Mouse (Mus musculus): ENCODE data around the gene Vstm5.
"Not testable (repeated sequence)": the region's sequence is repeated elsewhere in the genome, so short reads cannot be mapped to it uniquely, and the experiment has no call there.

Vstm5 gene

GRCm38 (mm10) chr9:15261980-15262379, 23.1 kb downstream of the Vstm5 start:
- no peak for DNase-seq (ENCODE audit: low spot score in 2 of 2)

DNA sequence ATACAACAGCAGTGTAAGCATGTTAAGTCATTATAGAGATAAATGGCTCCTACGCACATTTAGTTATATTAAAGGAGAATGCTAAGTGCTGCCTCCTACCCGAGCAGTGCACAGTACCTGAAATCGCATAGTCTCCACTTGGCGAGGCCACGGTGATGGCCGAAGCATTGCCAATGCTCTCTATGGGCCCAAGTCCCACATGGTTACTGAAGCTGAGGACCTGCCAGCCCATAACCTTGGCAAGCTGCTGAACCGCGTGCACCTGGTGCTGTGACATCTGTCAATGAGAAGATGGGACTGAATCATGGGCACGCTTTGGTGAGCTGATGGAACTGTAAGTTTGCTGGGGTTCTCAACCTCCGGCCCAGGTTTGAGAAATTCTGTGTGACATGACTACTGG, 24.6 kb downstream of the Vstm5 start:
- no peak for DNase-seq (ENCODE audit: low spot score in 2 of 2)

- no peak for DNase-seq (ENCODE audit: low spot score in 2 of 2)
Measured at GRCm38 (mm10) chr9:15273981-15274380, 35.1 kb downstream of the Vstm5 start.

DNA sequence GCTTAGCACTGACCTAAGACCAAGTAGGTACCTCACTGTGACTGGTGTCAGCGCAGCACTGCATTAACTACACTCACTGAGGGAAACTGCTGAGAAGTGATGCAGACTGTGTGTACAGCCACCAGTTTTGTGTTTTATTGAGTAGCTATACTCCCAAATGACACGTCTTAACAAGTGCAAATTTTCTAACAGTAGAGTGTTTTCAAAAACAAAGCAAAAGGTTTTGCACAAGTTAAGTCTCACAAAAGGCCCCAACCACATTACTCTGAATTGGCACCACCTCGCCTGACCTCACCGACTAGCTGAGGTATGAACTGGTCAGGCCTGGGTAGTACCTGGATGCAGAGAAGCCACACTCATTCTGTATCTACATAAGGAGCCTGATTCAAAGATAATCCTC, 38.0 kb downstream of the Vstm5 start:
- DNase-seq (ENCODE audit: low spot score in 2 of 2): no peak

- DNase-seq (ENCODE audit: low spot score in 2 of 2): no peak
Measured at GRCm38 (mm10) chr9:15278343-15278742, 39.5 kb downstream of the Vstm5 start.

DNA sequence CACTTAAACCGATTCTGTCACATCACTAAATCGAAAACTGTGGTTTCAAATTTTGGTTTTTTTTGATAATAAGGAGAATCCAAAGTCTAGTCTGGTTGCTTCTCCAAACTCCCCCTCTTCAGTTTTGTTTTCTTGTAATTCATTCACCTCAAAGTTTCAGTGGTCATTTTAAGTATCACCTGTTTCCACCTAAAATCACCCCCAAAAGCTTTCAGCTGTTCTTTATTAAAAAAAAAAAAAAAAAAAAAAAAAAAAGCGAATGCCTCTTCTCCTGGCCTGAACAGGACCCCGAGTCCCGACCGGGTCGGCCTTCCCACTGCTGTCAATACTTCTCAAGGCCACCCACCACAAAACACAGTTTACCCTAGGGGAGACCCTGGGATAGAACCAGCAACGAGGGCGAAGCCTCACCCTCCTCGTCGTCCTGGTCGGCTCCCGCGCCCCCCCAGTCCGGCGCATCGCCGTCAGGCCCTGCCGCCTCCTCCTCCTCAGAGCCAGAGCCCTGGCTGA, 40.3 kb downstream of the Vstm5 start:
- DNase-seq (ENCODE audit: low spot score in 2 of 2): no peak

- peak; percentile 90 to 94 for DNase-seq (ENCODE audit: low spot score in 2 of 2)
Measured at GRCm38 (mm10) chr9:15279649-15280490, 41.0 kb downstream of the Vstm5 start, which contains the start of gene Med17. Gene Med17 (minus strand): TSS chr9:15279931.

DNA sequence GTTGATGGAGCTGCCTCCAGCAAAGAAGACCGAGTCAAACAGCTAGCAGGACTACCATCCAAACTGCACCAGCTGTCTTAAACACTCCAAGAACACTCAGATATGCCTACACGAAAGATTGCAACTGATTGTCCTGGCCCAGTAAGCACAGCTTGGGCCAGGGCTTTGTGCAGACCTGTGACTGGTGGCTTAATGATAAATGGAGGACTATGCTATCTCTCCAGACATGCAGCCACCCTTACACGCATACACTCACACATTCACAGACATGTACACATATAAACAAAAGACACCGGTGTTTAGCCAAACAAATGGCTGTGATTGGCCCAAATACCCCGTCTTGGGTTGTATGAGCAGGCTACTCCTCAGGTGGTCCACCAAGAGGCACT, 41.6 kb downstream of the Vstm5 start:
- DNase-seq (ENCODE audit: low spot score in 2 of 2): no peak

DNA sequence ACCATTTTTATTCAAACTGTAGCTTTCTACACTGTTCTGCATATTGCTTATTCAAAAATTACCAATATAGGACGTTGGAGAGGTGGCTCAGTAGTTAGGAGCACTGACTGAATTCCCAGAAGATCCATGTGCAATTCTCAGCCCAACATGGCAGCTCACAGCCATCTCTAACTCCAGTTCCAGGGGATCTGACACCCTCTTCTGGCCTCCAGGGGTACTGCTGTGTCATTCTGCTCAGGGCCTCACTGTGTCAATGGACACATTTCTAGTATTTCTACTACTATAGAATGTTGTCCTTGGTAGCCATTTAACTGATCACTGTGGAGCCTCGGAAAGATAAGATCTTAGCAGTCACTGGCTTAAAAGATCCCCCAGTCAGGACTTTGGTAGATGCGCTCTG, 46.6 kb downstream of the Vstm5 start:
- no peak for DNase-seq (ENCODE audit: low spot score in 2 of 2)

GRCm38 (mm10) chr9:15287846-15288245, 49.0 kb downstream of the Vstm5 start:
- DNase-seq (ENCODE audit: low spot score in 2 of 2): no peak

DNA sequence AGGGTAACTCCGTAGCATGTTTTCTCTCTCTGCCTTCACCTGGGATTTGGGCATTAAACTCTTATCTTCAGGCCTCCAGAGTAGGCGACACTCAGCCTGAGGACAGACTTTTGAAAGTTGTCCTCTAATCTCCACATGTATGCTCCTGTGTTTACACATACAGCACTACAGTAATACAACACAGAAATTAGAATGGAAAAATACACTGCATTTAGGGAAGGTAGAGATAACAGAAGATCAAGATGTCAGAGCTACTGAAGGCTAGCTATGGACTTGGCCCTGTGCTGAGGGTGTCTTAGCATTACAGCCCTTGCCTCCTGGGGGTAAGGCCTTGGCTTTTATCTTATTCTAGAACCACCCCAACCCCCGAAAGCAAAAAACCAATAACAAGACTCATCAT, 49.6 kb downstream of the Vstm5 start:
- DNase-seq (ENCODE audit: low spot score in 2 of 2): no peak

- no peak for DNase-seq (ENCODE audit: low spot score in 2 of 2)
Measured at GRCm38 (mm10) chr9:15289251-15289650, 50.4 kb downstream of the Vstm5 start.

DNA sequence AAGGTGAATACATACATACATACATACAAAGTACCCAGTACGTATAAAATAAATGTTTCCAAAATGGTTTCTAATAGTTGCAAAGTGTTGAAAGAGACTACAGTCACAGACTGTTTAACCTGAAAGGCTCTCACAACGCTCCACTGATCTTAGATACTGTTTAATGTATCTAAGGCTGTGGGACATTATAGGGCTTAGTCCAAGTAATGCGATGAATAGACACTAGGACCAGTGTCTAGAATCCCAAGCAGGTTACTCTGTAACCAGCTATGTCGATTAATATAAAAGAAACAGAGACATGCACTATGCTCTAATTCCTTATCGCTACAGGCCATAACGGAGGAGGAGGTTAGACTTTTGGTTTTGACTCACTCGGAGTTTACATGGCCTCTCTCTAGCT, 58.3 kb downstream of the Vstm5 start:
- DNase-seq (ENCODE audit: low spot score in 2 of 2): no peak

DNA sequence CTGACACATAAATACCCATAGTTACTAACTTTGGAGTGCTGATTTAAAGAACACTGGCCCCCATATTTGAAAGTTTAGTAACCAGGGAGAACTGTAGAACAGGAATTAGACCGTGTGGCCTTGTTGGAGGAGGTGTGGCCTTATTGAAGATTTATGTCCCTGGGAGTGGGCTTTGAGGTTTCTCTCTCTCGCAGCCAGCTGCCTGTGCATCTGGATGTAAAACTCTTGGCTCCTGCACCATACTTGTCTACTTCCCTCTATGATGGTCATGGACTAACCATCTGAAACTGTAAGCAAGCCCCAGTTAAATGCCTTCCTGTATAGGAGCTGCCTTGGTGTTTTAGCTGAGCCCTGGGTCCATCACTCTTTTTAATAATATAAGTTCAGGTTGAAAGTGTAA, 59.6 kb downstream of the Vstm5 start:
- DNase-seq (ENCODE audit: low spot score in 2 of 2): no peak

DNA sequence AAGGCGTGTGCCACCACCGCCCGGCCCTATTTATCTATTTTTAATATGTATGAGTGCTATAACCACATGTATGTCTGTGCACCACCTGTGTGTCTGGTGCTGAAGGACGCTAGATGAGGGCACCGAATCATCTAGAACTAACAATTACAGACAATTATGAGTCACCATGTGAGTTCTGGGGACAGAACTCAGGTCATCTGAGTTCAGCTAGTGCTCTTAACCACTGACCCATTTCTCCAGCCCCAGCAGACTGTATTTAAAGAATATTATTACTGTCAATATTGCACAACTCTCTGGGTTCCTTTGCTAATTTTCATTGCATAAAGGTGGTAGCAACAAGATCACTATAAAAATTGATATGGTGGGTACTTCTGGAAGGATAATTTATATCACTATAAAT, 61.2 kb downstream of the Vstm5 start:
- DNase-seq (ENCODE audit: low spot score in 2 of 2): no peak

DNA sequence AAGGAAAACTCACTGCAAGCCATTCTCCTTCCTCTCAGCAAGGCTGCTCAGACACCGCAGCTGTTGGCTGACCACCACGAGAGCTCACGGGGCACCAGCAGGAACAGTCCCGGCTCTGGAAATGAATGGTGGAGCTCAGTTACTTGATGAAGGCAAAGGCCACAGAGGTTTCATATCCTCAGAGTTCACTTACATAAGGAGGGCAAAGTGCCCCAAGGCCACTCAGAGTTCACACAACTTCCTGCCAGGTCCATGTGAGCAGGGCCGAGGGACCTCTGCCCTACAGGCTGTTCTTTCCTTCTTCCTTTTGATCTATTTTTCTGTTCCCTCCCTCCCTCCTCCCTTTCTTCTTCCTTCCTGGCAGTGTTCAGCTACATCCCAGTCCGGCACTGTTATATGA, 62.6 kb downstream of the Vstm5 start:
- DNase-seq (ENCODE audit: low spot score in 2 of 2): no peak

DNA sequence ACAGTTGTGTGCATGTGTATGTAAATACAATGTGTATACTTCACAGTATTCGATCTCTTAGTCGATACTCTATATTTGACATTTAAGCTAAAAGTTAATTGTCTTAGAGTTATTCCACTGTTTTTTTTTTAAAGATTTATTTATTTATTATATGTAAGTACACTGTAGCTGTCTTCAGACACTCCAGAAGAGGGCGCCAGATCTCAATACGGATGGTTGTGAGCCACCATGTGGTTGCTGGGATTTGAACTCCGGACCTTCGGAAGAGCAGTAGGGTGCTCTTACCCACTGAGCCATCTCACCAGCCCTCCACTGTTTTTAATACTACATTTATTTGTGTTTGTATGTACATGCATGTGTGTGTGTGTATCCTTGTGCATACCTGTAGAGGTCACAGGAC, 63.2 kb downstream of the Vstm5 start:
- not testable (repeated sequence) for DNase-seq (ENCODE audit: low spot score in 2 of 2)

DNA sequence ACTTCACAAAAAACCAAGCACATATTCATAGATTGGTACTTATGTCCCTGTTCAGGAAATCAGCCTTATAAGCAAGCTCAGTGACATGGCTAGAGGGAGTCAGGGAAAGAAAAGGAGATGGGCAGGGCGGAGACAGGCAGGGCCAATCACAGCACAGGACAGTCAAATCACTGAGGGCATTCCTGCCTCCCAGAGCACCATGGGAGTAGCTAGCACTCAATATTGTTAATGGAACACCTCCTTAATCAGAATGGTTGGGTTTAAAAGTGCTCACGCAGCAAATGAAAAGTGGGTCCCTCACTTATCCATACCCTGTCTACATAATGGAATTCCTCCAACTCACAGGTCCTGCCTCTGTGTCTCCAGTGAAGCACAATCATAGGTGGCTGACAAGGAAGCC, 64.0 kb downstream of the Vstm5 start:
- no peak for DNase-seq (ENCODE audit: low spot score in 2 of 2)

DNA sequence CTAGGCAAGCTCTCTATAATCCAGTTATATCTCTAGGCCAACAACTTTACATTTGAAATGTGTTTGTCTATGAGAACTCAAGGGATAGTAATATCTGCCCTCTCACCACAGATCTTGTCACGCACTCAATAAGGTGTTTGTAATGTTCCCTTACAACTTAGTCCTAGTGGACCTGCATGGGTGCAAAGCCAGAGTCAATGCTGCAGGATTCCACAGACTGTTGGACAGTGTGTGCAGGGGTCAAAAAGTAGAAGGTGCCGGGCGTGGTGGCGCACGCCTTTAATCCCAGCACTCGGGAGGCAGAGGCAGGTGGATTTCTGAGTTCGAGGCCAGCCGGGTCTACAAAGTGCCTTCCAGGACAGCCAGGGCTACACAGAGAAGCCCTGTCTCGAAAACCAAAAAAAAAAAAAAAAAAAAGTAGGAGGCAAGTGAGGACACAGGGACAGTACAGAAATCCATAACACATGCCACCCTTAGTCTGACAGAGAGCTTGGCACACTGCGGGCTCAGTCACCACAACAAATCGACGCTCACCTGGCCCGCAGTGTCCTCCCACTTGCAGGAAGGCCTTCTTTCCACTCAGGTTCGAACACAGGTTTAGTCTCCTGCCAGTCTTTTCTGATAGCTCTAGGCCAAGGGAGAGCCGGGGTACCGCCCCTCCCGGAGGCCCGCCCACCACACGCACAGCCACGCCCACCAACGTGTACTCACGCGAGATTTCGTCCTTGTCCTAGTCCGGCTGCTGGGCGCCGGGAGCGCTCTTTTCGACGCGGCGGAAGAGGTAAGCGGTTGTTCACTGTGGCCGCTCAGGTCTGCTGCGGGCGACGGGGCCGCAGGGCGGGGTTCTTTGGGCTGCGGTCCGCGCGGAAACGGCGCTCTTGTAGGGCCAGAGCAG, 66.9 kb downstream of the Vstm5 start, which contains the start of gene Taf1d:
TSS of gene Taf1d (plus strand) at position 712 of the 895 bp plus-strand sequence.
- peak; percentile 99 to 100 for DNase-seq (ENCODE audit: low spot score in 2 of 2)

DNA sequence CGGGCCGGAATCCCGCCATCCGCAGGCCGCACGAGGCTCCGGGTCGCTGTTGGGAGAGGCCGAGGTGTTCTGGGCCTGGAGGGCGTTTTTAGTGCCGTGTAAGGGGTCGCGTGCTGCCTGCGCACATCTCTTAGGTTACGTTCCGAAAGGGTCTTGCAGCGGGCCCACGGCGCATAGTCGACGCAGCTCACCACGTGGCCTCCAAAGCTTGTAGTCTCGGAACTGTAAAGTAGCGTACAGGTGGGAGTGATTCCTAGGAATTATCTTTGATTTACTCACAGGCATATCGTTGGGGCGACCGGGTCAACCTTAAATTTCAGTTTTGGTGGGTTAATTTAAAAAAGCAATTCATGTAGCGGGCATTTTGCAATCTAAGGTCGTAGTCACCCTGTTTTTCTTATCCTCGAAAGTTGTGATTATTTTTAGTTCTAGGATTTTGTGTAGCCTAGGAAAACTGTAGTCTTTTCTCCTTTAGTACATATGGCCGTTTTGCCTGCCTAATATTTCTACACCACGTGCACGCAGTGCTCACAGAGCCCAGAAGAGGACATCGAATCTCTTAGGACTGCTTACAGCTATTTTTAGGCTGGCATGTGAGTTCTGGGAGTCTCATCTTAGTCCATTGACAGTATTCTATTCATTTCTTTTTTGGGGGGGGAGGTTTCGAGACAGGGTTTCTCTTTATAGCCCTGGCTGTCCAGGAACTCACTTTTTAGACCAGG, 67.7 kb downstream of the Vstm5 start, which contains the start of gene 4931406C07Rik:
TSS of gene 4931406C07Rik (minus strand) at position 51 of the 722 bp plus-strand sequence.
- DNase-seq (ENCODE audit: low spot score in 2 of 2): no peak

DNA sequence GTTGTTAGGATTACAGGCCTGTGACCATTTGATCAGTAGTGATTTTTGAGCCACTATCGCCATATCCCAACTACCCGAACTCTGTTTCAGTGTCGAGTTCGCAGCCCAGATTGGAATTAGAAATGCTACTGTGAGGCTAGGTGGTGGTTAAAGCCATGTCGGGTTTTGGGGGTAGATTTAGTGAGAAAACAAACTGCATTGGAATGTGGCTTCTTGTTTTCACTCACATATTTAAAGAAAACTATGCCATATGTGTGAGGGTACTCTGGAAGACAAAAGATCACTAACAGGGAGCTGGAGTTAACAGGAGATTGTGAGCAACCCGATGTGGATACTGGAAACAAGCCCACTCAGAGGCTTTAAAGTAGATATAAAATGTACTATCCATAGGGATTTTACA, 68.4 kb downstream of the Vstm5 start:
- no peak for DNase-seq (ENCODE audit: low spot score in 2 of 2)

DNA sequence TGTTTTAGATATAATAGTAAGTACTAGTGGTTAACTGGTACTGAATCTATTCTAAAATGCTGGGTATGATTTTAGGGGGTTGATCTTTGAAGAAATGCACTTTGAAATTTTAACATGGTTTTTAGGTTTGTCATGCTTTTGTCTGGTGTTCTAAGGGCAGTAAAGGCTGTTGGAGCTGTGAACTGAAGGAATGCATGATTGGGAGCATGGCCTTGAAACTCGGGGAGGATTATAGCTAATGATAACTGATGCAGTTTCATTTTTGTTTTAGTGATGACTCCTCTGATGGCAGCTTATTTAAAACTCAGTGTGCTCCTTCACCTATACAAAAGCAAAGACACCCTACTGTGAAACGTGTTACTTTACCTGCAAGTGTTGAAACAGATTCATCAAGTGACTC, 69.4 kb downstream of the Vstm5 start:
- DNase-seq (ENCODE audit: low spot score in 2 of 2): no peak

All from spleen, postnatal 4 days (tissue).